Mouse (Mus musculus) lung, postnatal 0 days (tissue): ENCODE measurements at regions not wholly inside any gene's neighbourhood (a gene's known extent, or its start where the extent isn't known, plus 50 kb on each side); places are given as distances from the start of the nearest gene placed in this dataset.

Experiments used
- CTCF ChIP-seq: IDR thresholded peaks from 2 replicates; pipeline ENCODE4 v1.5.1; 2016; ENCODE audit warnings: antibody characterized with exemption, mild to moderate bottlenecking
- EP300 ChIP-seq: IDR thresholded peaks from 2 replicates; pipeline ENCODE4 v1.6.1; 2016; ENCODE audit warnings: antibody characterized with exemption, mild to moderate bottlenecking, control low read depth

DNA sequence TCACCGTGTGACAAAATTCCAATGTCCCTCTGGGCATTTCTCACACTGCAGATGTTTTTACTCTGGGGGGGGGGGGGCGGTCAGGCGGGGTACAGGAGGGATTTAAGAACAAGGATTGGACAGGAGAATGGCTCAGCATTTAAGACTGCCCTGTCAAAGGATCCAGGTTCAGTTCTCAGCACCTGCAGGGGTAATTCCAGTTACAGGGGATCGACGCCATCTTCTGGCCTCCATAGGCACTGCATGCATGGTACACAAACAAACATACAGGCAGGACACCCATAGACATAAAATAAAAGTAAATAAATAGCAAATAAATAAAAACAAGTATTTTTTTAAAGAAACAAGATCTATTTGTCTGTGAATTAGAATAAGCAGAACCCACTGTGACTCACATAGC lies 383.1 kb upstream of the Arid1b start:
- peak; percentile 41 for TF ChIP-seq CTCF
- no peak for TF ChIP-seq EP300
